Mouse (Mus musculus): ENCODE measurements around the gene Gm6812.
"Not testable (repeated sequence)": the region's sequence is repeated elsewhere in the genome, so short reads cannot be mapped to it uniquely, and the experiment has no call there.

The Gm6812 gene

GRCm38 (mm10) chrX:68892953-68893352 lies at the start of gene Gm6812:
Gm6812 (minus strand) TSS chrX:68893053.
- not testable (repeated sequence) for DNase-seq

- DNase-seq: no peak
Measured at GRCm38 (mm10) chrX:68865145-68865544, 27.7 kb downstream of the Gm6812 start.

All from right cerebral cortex, postnatal 25 days (tissue).